Mouse (Mus musculus): Measurements from ENCODE around the gene Erbin. TPM values are rescaled to one million over a fixed set of nuclear protein-coding genes. Genes with fewer than 3 reads are reported as not detected.

Erbin gene
- polyA plus RNA-seq, 1 experiment from 2014 or later = 8.3 TPM

- no peak overlapping the region for H3K9ac ChIP-seq
- ATAC-seq (replicated peaks) = no peak
- no peaks in the 10 kb centered on the region; the same call in 1 of the 2 replicates for H3K27me3 ChIP-seq (replicated peaks)
- no peak overlapping the region for H3K4me2 ChIP-seq
- H3K9me3 ChIP-seq = no peaks in the 10 kb centered on the region
- H3K36me3 ChIP-seq (replicated peaks) = no peaks in the 10 kb centered on the region
- no peak overlapping the region for H3K4me3 ChIP-seq
- H3K27ac ChIP-seq = no peak overlapping the region
- H3K4me1 ChIP-seq = peaks cover 14% of the 10 kb centered on the region
- WGBS = 49% methylated on average over 6 of the region's 6 CpGs
Measured at GRCm38 (mm10) chr13:103924586-103924985, 4.3 kb upstream of the Erbin start.

- Histone ChIP-seq H3K9ac (no peak overlapping the region), H3K4me2 (no peak overlapping the region)
- no peak for ATAC-seq (replicated peaks)
Measured at GRCm38 (mm10) chr13:103923402-103924065, 3.2 kb upstream of the Erbin start.

GRCm38 (mm10) chr13:103921831-103922380, 1.6 kb upstream of the Erbin start:
- Histone ChIP-seq H3K27ac (peak overlapping the region; percentile 100), H3K9ac (peak overlapping the region; percentile 92), H3K4me3 (peak overlapping the region; percentile 95), H3K4me1 (peaks cover 25% of the 10 kb centered on the region), H3K36me3 (replicated peaks) (no peaks in the 10 kb centered on the region), H3K27me3 (replicated peaks) (no peaks in the 10 kb centered on the region; the same call in 1 of the 2 replicates), H3K9me3 (no peaks in the 10 kb centered on the region), H3K4me2 (peak overlapping the region; percentile 83)
- peak; percentile 18 for ATAC-seq (replicated peaks)
- 10% methylated on average over 11 of the region's 11 CpGs for WGBS

More at GRCm38 (mm10) chr13:103923402-103924065, 3.2 kb upstream of the Erbin start:
- H3K27ac ChIP-seq = no peak overlapping the region
- WGBS = 83% methylated on average over 6 of the region's 6 CpGs
- no peaks in the 10 kb centered on the region; the same call in 1 of the 2 replicates for H3K27me3 ChIP-seq (replicated peaks)
- no peaks in the 10 kb centered on the region for H3K36me3 ChIP-seq (replicated peaks)
- peaks cover 16% of the 10 kb centered on the region for H3K4me1 ChIP-seq
- no peaks in the 10 kb centered on the region for H3K9me3 ChIP-seq
- no peak overlapping the region for H3K4me3 ChIP-seq

GRCm38 (mm10) chr13:103920933-103921830, 868 bp upstream of the Erbin start:
- no peaks in the 10 kb centered on the region for H3K9me3 ChIP-seq
- H3K9ac ChIP-seq = peak overlapping the region; percentile 92
- peak; percentile 96 for ATAC-seq (replicated peaks)
- H3K4me2 ChIP-seq = peak overlapping the region; percentile 83
- H3K4me1 ChIP-seq = peaks cover 31% of the 10 kb centered on the region
- H3K4me3 ChIP-seq = peak overlapping the region; percentile 95
- H3K27me3 ChIP-seq (replicated peaks) = no peaks in the 10 kb centered on the region; the same call in 1 of the 2 replicates
- WGBS = under 1% methylated on average over 115 of the region's 125 CpGs
- no peaks in the 10 kb centered on the region for H3K36me3 ChIP-seq (replicated peaks)
- peak overlapping the region; percentile 100 for H3K27ac ChIP-seq

GRCm38 (mm10) chr13:103919956-103920260, 406 bp downstream of the Erbin start:
- no peaks in the 10 kb centered on the region for H3K9me3 ChIP-seq
- peak overlapping the region; percentile 83 for H3K4me2 ChIP-seq
- H3K9ac ChIP-seq = peak overlapping the region; percentile 92
- peaks cover 33% of the 10 kb centered on the region for H3K4me1 ChIP-seq
- peak overlapping the region; percentile 95 for H3K4me3 ChIP-seq
- peak overlapping the region; percentile 100 for H3K27ac ChIP-seq
- no peaks in the 10 kb centered on the region; the same call in 1 of the 2 replicates for H3K27me3 ChIP-seq (replicated peaks)
- no peak for ATAC-seq (replicated peaks)
- WGBS = under 1% methylated on average over 20 of the region's 20 CpGs
- no peaks in the 10 kb centered on the region for H3K36me3 ChIP-seq (replicated peaks)

- Histone ChIP-seq H3K9ac (peak overlapping the region; percentile 92), H3K9me3 (no peaks in the 10 kb centered on the region), H3K27ac (peak overlapping the region; percentile 100), H3K36me3 (replicated peaks) (no peaks in the 10 kb centered on the region), H3K27me3 (replicated peaks) (no peaks in the 10 kb centered on the region; the same call in 1 of the 2 replicates), H3K4me3 (peak overlapping the region; percentile 95), H3K4me1 (peaks cover 34% of the 10 kb centered on the region), H3K4me2 (peak overlapping the region; percentile 83)
- under 1% methylated on average over 32 of the region's 32 CpGs for WGBS
- ATAC-seq (replicated peaks) = no peak
Measured at GRCm38 (mm10) chr13:103919234-103919955, 919 bp downstream of the Erbin start.

- peak overlapping the region; percentile 22; the same call in 1 of the 2 replicates for H3K9ac ChIP-seq
- H3K27me3 ChIP-seq (replicated peaks) = no peaks in the 10 kb centered on the region
- no peak overlapping the region for H3K27ac ChIP-seq
- no peaks in the 10 kb centered on the region for H3K9me3 ChIP-seq
- 22% methylated on average over 3 of the region's 3 CpGs for WGBS
- H3K36me3 ChIP-seq (replicated peaks) = no peaks in the 10 kb centered on the region
- H3K4me3 ChIP-seq = peak overlapping the region; percentile 95
- peaks cover 36% of the 10 kb centered on the region for H3K4me1 ChIP-seq
- peak overlapping the region; percentile 83 for H3K4me2 ChIP-seq
- ATAC-seq (replicated peaks) = no peak
Measured at GRCm38 (mm10) chr13:103918432-103918831, 1.9 kb downstream of the Erbin start.

GRCm38 (mm10) chr13:103914114-103914736, 6.1 kb downstream of the Erbin start:
- H3K4me3 ChIP-seq = no peak overlapping the region
- no peaks in the 10 kb centered on the region for H3K27me3 ChIP-seq (replicated peaks)
- no peaks in the 10 kb centered on the region for H3K36me3 ChIP-seq (replicated peaks)
- 84% methylated on average over 4 of the region's 4 CpGs for WGBS
- no peak overlapping the region for H3K27ac ChIP-seq
- H3K9me3 ChIP-seq = no peaks in the 10 kb centered on the region
- peaks cover 22% of the 10 kb centered on the region for H3K4me1 ChIP-seq
- no peak overlapping the region for H3K4me2 ChIP-seq
- H3K9ac ChIP-seq = no peak overlapping the region
- ATAC-seq (replicated peaks) = no peak

- no peak for ATAC-seq (replicated peaks)
- H3K27me3 ChIP-seq (replicated peaks) = no peaks in the 10 kb centered on the region
- H3K36me3 ChIP-seq (replicated peaks) = no peaks in the 10 kb centered on the region
- WGBS = 86% methylated on average over 3 of the region's 3 CpGs
- no peak overlapping the region for H3K4me2 ChIP-seq
- H3K27ac ChIP-seq = no peak overlapping the region
- no peak overlapping the region for H3K9ac ChIP-seq
- no peaks in the 10 kb centered on the region for H3K9me3 ChIP-seq
- H3K4me1 ChIP-seq = peaks cover 13% of the 10 kb centered on the region; the same call in 1 of the 2 replicates
- H3K4me3 ChIP-seq = no peak overlapping the region
Measured at GRCm38 (mm10) chr13:103912351-103912750, 8.0 kb downstream of the Erbin start.

- no peak for ATAC-seq (replicated peaks)
- WGBS = 95% methylated on average over 1 of the region's 1 CpGs
- no peak overlapping the region for H3K4me2 ChIP-seq
Measured at GRCm38 (mm10) chr13:103910598-103910997, 9.7 kb downstream of the Erbin start.

GRCm38 (mm10) chr13:103909894-103910293, 10.4 kb downstream of the Erbin start:
- H3K27me3 ChIP-seq (replicated peaks) = no peaks in the 10 kb centered on the region
- WGBS = 86% methylated on average over 3 of the region's 3 CpGs
- H3K9ac ChIP-seq = no peak overlapping the region
- H3K9me3 ChIP-seq = no peaks in the 10 kb centered on the region
- H3K4me2 ChIP-seq = no peak overlapping the region
- 0 out of 2 replicates have a peak, but pooled peaks cover 3% of the 10 kb centered on the region for H3K4me1 ChIP-seq
- H3K4me3 ChIP-seq = no peak overlapping the region
- no peak for ATAC-seq (replicated peaks)
- H3K36me3 ChIP-seq (replicated peaks) = no peaks in the 10 kb centered on the region
- no peak overlapping the region for H3K27ac ChIP-seq

More at GRCm38 (mm10) chr13:103910598-103910997, 9.7 kb downstream of the Erbin start:
- Histone ChIP-seq H3K4me1 (0 out of 2 replicates have a peak, but pooled peaks cover 3% of the 10 kb centered on the region), H3K27ac (no peak overlapping the region), H3K9ac (no peak overlapping the region), H3K4me3 (no peak overlapping the region), H3K9me3 (no peaks in the 10 kb centered on the region), H3K36me3 (replicated peaks) (no peaks in the 10 kb centered on the region), H3K27me3 (replicated peaks) (no peaks in the 10 kb centered on the region)
